Mouse (Mus musculus): ENCODE results near the gene Wdr86.
A peak's percentile ranks its signal among the peaks of the same experiment; 100 is the strongest.

The Wdr86 gene

DNA sequence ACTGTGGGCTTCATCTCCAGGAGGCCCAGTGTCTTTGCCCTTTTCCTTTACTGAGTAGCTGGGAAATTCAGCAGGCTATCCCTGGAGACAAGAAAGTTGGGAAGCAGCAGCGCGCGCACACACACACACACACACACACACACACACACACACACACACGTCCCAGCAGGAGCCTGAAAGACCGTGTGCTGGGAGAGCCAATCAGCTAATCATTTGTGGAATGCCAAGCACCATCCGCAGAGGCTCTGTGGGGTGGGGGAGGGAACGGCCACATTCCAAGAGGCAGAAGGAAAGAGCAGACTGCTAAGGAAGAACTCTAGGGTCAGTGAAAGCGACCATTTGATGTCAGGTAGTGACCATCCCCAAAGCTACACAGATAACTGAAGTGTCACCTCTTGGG lies 2.6 kb upstream of the Wdr86 start:
- DNase-seq (ENCODE audit: low read depth, low spot score): peak; percentile 39

DNA sequence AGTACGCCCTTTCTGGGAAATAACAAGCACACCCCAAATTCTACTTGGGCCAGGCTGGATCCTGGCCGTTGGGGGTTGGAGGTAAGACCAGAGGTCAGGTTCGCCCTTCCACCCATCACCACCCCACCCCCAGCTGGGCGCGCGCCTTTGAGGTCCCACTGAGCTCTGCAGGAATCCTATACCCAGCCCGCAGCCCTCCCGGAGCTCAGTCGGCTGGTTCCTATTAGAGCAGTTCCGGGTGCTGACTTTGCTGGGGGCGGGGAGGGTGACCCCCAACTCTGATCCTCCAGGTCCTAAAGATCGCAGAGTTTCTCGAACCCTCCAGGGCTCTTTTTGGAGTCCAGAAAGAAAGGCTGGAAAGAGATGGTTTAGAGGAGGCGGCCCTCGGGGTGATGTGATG lies 459 bp upstream of the Wdr86 start:
- DNase-seq (ENCODE audit: low read depth, low spot score): no peak

DNA sequence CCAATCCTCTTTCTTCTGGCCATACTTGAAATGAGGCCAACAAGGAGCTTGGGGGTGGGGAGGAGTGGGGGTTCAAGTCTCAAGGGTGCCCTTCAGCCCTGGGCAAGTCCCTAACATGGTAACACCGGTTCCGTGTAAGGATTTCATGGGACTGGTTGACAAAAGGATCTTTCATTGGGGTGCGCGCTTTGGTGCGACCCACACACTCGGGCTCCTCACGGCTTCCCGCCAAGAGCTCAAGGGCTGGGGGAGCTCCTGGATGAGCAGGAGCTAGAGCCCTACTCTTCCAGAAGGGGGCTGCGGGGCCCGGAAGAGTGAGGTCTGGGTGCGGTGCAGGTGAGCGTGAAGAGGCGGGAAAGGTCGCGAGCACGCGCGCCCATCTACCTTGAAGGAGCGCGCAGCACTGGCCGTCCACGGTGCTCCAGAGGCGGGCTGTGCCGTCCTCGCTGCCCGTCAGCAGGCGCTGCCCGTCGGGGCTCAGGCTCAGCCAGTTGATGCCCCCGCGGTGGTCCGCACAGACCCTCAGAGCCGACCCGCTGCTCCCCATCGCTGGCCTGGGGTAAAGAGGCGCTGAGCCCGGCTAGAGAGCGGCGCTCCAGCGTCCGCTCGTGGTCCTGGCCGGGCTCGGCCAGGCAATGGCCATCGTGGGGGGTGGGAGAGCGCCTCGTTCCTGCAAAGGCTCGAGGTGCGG lies 585 bp downstream of the Wdr86 start:
- no peak for DNase-seq (ENCODE audit: low read depth, low spot score)

DNA sequence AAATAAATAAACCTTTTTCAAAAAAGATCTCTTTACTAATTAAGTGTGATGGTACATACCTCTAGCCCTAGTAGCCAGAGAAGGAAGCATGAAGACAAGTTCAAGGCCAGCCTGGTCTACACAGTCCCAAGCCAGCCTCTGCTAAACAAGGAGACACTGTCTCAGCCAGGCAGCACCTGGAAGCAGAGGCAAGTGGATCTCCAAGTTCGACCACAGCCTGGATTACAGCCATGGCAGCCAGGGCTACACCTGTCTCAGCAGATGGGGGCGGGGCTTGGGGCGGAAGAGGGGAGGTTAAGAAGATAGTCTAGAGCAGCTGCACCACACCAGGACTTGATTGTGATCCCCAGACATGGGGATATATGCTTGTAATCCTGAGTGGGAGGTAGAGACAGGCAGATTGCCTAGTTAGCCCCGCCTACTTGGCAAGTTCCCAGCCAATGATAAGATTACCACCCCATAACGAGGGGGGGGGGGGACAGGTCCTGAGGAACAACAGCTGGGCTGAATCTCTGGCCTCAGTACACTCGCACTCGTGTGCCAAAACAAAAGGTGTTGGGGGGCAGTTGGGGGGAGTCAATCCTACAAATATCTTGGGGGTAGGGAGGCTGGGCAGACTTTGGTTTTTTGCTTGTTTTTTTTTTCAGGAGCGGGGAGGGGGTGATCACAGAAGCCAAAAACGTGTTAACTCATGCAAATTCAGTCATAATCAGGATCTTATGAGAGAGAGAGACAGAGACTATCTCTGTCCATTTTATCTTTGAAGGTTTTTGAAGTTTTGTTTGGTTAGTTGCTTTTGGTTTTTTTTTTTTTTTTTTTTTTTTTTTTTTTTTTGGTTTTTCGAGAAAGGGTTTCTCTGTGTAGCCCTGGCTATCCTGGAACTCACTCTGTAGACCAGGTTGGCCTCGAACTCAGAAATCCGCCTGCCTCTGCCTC lies 3.4 kb downstream of the Wdr86 start:
- DNase-seq (ENCODE audit: low read depth, low spot score): no peak

DNA sequence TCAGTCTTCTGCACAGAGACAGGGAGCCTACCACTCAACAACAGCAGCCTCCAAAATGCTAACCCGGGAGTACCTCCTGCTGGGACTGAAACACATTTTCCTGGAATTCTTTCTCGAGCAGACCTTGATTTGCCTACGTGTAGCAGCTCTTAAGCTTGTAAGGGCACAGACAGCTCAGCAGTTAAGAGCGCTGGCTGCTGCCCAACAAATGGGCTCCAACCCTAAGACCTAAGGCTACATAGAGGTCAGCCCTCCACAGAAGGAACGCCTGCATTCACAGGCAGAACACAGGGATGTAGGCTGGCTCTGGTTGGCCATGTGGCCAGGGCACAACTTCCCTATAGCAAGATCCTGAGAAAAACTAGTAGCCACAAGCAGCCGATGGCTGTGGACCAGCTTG lies 4.6 kb downstream of the Wdr86 start:
- DNase-seq (ENCODE audit: low read depth, low spot score): no peak

- DNase-seq (ENCODE audit: low read depth, low spot score): no peak
Observed at GRCm38 (mm10) chr5:24724805-24725204, 5.7 kb downstream of the Wdr86 start.

GRCm38 (mm10) chr5:24724270-24724634 lies 6.3 kb downstream of the Wdr86 start:
- no peak for DNase-seq (ENCODE audit: low read depth, low spot score)

DNA sequence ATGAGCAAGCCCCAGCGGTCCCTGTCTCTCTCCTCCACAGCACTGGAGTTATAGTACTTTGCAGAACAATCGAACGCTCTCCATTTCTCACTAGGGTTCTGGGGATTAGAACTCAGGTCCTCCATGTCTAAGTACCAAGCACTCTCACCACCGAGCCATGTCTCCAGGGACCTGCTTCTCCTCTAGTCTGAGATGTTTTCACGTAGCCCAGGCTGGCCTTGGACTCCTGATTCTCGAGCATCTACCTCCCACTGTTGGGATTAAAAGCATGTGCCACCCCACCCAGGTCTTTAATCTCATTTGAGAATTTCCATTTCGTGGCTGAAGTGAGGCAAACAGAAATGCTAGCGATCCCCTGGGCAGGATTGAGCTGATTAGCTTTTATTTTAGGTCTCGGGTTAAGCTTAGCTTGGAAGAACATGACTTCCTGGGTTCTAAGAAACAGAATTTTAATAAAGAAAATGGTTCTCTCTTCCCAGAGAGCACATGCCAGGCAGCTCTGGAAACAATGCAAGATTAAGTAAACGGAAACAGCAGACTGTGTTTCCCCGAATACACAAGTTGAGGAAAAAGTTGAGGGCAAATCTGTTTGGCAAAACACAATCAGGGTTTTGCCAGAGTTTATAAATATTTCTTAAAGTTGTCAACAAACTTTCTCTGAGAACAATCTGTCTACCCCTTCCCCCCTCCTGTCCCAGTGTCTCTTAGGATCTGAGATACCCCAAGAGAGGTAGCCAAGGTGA lies 6.8 kb downstream of the Wdr86 start:
- DNase-seq (ENCODE audit: low read depth, low spot score): no peak

- DNase-seq (ENCODE audit: low read depth, low spot score): no peak
Observed at GRCm38 (mm10) chr5:24719852-24720251, 10.7 kb downstream of the Wdr86 start.

- no peak for DNase-seq (ENCODE audit: low read depth, low spot score)
Observed at GRCm38 (mm10) chr5:24718076-24718475, 12.5 kb downstream of the Wdr86 start.

- DNase-seq (ENCODE audit: low read depth, low spot score): no peak
Observed at GRCm38 (mm10) chr5:24713987-24714386, 16.5 kb downstream of the Wdr86 start.

DNA sequence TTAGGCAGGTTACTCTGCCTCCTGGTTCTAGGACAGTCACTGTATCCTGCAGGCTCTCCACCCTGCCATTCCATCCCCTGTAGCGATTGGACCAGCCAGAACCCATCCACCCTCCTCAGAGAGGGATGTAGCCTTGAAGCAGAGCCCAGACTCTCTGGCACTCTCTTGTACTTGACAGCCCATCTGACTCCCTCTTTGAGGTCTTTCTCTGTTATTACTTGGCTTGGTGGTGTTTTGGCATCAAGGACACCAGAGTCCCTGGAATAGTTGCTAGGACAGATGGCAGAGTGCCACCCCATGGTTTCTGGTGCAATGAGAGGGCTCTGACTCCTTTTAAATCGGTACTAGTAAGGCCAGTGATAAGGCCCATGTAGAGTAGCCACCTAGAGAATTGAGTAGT lies 17.3 kb downstream of the Wdr86 start:
- DNase-seq (ENCODE audit: low read depth, low spot score): no peak

GRCm38 (mm10) chr5:24711615-24712014 lies 18.9 kb downstream of the Wdr86 start:
- DNase-seq (ENCODE audit: low read depth, low spot score): no peak

DNA sequence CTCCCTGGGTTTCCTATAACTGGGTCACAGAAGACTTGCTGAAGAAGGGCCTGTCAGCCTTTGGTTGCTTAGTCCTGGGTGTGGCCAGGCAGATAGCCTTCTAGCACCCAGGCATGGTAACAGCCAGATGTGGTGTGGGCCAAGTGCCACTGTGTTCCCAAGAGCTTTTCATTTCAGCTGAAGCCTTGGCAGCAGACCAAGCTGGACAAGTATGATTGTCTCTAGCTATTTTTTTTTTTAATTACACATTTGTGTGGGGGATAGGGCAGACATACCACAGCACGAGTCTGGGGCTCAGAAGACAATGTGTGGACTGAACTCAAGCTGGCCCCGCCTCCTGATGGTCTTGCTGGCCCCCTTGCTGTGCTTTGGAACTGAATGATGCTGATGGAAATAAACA lies 20.6 kb downstream of the Wdr86 start:
- DNase-seq (ENCODE audit: low read depth, low spot score): peak; percentile 32

GRCm38 (mm10) chr5:24704615-24705014 lies 25.9 kb downstream of the Wdr86 start:
- DNase-seq (ENCODE audit: low read depth, low spot score): no peak

GRCm38 (mm10) chr5:24701271-24701670 lies 29.3 kb downstream of the Wdr86 start:
- DNase-seq (ENCODE audit: low read depth, low spot score): no peak

GRCm38 (mm10) chr5:24696704-24697103 lies 33.8 kb downstream of the Wdr86 start:
- no peak for DNase-seq (ENCODE audit: low read depth, low spot score)

- peak; percentile 48 for DNase-seq (ENCODE audit: low read depth, low spot score)
Observed at GRCm38 (mm10) chr5:24687696-24688095, 42.8 kb downstream of the Wdr86 start.

- peak; percentile 14 for DNase-seq (ENCODE audit: low read depth, low spot score)
Observed at GRCm38 (mm10) chr5:24686671-24687420, 43.7 kb downstream of the Wdr86 start.

- DNase-seq (ENCODE audit: low read depth, low spot score): peak; percentile 85
Observed at GRCm38 (mm10) chr5:24686176-24686575, 44.4 kb downstream of the Wdr86 start.

DNA sequence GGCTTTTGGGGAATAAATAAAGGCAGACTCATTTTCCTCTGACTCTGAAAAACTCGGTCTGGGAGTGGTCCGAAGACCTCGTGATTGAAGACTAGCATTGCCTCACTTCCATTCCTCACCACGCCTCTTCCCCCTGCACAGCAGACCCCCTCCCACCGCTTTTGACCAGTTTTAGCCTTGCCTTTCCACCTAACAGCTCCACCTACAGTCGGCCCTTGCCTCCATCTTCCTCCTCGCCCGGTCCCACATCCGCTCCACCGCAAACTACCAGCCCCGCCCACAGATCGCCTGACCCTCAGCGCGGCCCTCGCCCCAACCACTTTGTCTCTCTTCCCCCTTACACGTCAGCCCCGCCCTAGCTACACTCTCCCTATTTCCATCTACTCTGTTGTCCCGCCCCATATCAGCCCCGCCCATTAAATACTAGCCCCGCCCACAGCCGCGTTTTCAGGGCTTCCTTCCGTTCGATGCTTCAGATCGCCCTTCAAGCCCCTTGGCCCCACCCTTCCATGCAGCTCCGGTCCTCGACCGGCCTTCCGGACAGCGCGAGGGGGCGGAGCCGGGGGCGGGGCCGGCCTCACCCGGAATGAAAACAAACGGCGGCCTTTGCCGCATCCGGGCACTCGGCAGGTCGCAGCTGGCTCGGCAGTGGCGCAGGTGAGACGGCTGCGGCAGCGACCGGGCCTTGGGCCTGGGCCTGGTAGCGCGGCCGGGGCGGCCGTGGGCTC lies 45.0 kb downstream of the Wdr86 start, which contains the start of gene Nub1:
Gene Nub1, plus strand, starts transcription at position 167 of the 728 bp plus-strand sequence.
- DNase-seq (ENCODE audit: low read depth, low spot score): peak; percentile 100

Data from 3T3-L1 (cell line).